Mouse (Mus musculus): ENCODE results near the gene Tm4sf19.

Tm4sf19 gene

GRCm38 (mm10) chr16:32400267-32400666 lies at the start of gene Tm4sf19:
Gene Tm4sf19 (plus strand): TSS chr16:32400506.
- no peak for DNase-seq (ENCODE audit: low spot score)

GRCm38 (mm10) chr16:32350776-32351175 lies 49.5 kb upstream of the Tm4sf19 start:
- no peak for DNase-seq (ENCODE audit: low spot score)

GRCm38 (mm10) chr16:32363530-32363929 lies 36.8 kb upstream of the Tm4sf19 start:
- DNase-seq (ENCODE audit: low spot score): no peak

GRCm38 (mm10) chr16:32371351-32371750 lies 29.0 kb upstream of the Tm4sf19 start:
- no peak for DNase-seq (ENCODE audit: low spot score)

GRCm38 (mm10) chr16:32379575-32379974 lies 20.7 kb upstream of the Tm4sf19 start:
- no peak for DNase-seq (ENCODE audit: low spot score)

- no peak for DNase-seq (ENCODE audit: low spot score)
These were observed 17.4 kb upstream of the Tm4sf19 start for GRCm38 (mm10) chr16:32382901-32383300.

GRCm38 (mm10) chr16:32384885-32385284 lies 15.4 kb upstream of the Tm4sf19 start:
- no peak for DNase-seq (ENCODE audit: low spot score)

- no peak for DNase-seq (ENCODE audit: low spot score)
These were observed 13.5 kb upstream of the Tm4sf19 start for GRCm38 (mm10) chr16:32386826-32387225.

- DNase-seq (ENCODE audit: low spot score): no peak
These were observed 11.3 kb upstream of the Tm4sf19 start for GRCm38 (mm10) chr16:32389049-32389448.

GRCm38 (mm10) chr16:32389841-32390240 lies 10.5 kb upstream of the Tm4sf19 start:
- DNase-seq (ENCODE audit: low spot score): no peak

- no peak for DNase-seq (ENCODE audit: low spot score)
These were observed 9.4 kb upstream of the Tm4sf19 start for GRCm38 (mm10) chr16:32390882-32391281.

- DNase-seq (ENCODE audit: low spot score): no peak
These were observed 4.4 kb upstream of the Tm4sf19 start for GRCm38 (mm10) chr16:32395679-32396540.

- no peak for DNase-seq (ENCODE audit: low spot score)
These were observed 3.8 kb upstream of the Tm4sf19 start for GRCm38 (mm10) chr16:32396541-32396835.

GRCm38 (mm10) chr16:32398206-32398605 lies 2.1 kb upstream of the Tm4sf19 start:
- DNase-seq (ENCODE audit: low spot score): no peak

- DNase-seq (ENCODE audit: low spot score): no peak
These were observed 1.1 kb downstream of the Tm4sf19 start for GRCm38 (mm10) chr16:32401335-32401965.

- DNase-seq (ENCODE audit: low spot score): no peak
These were observed 2.5 kb downstream of the Tm4sf19 start for GRCm38 (mm10) chr16:32402818-32403217.

- no peak for DNase-seq (ENCODE audit: low spot score)
These were observed 5.4 kb downstream of the Tm4sf19 start for GRCm38 (mm10) chr16:32405716-32406115.

- no peak for DNase-seq (ENCODE audit: low spot score)
These were observed 6.4 kb downstream of the Tm4sf19 start for GRCm38 (mm10) chr16:32406671-32407070.

GRCm38 (mm10) chr16:32407730-32408129 lies 7.4 kb downstream of the Tm4sf19 start:
- no peak for DNase-seq (ENCODE audit: low spot score)

- no peak for DNase-seq (ENCODE audit: low spot score)
These were observed 17.2 kb downstream of the Tm4sf19 start for GRCm38 (mm10) chr16:32417457-32417856.

- DNase-seq (ENCODE audit: low spot score): peak; percentile 99
These were observed 19.5 kb downstream of the Tm4sf19 start, which contains the start of gene Tctex1d2 for GRCm38 (mm10) chr16:32419517-32420483. Gene Tctex1d2 (plus strand): TSS chr16:32419702.

- no peak for DNase-seq (ENCODE audit: low spot score)
These were observed 27.2 kb downstream of the Tm4sf19 start for GRCm38 (mm10) chr16:32427506-32427905.
